Mouse (Mus musculus) urinary bladder, postnatal 14 days (tissue): ENCODE measurements around the gene Lyrm1.

Experiments used
- DNase-seq: peaks from one replicate; pipeline ENCODE4 v3.0.0; 2021; ENCODE audit warnings: low spot score

The Lyrm1 gene

GRCm38 (mm10) chr7:119965651-119966395 is 70.2 kb downstream of the Lyrm1 start:
- no peak for DNase-seq

DNA sequence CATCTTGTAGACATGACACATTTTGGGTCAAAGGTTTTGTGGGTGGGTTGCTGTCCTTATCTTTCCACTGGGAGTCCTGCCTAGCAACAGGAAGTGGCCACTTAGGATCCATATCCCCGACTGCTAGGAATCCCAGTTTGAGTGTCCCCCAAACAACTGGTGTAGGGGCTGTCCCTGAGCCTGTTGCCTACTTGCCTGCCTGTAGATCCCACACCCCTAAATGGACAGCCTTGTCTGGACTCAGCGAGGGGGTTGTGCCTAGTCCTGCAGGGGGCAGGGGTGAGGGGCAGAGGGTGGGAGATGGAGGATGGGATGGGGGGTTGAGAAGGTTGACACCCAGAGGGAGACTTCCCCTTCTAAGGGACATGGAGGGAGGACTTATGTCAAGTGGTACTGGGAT is 73.7 kb downstream of the Lyrm1 start:
- no peak for DNase-seq

- DNase-seq, result no peak
Measured at GRCm38 (mm10) chr7:119974214-119974613, 78.6 kb downstream of the Lyrm1 start.

DNA sequence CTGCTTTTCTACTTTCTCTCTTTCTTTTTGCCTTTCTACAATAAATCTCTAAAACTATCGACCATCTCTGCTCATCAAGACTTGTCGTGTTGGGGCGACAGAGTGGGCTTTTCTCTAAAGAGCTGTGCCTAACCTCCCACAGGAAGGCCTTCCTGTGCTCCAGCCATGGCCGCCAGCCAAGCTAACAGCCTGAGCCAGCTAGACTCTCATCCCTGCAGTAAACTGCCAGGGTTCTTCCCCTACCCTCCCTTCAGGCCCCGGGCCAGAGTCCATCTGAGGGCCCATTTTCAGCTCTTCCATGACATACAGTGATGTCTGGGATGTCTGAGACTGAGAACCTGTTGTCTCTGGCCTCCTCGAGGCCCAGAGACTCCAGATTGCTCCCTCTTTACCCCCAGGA is 80.6 kb downstream of the Lyrm1 start:
- DNase-seq, result peak; percentile 27

GRCm38 (mm10) chr7:119977574-119977973 is 81.9 kb downstream of the Lyrm1 start:
- DNase-seq, result no peak

GRCm38 (mm10) chr7:119978576-119978975 is 82.9 kb downstream of the Lyrm1 start:
- DNase-seq, result no peak

DNA sequence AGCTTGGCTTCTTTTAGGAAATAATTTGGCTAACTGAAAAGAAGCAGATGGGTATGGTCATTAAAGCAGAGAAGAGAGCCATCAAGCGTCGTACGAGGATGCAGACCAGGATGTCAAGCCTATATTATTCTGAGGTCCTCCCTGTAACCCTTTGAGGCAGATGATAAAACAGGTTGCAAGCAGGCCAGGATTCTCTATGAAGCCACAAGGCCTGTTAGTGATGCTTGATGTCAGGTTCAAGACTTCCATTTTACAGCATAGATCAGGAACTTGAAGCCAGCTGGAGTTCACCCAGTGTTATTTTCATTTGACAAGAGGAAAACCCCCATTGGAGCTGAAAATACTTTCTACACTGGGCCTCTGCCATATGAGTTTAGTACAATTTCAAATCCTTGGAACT is 84.5 kb downstream of the Lyrm1 start:
- DNase-seq, result no peak

DNA sequence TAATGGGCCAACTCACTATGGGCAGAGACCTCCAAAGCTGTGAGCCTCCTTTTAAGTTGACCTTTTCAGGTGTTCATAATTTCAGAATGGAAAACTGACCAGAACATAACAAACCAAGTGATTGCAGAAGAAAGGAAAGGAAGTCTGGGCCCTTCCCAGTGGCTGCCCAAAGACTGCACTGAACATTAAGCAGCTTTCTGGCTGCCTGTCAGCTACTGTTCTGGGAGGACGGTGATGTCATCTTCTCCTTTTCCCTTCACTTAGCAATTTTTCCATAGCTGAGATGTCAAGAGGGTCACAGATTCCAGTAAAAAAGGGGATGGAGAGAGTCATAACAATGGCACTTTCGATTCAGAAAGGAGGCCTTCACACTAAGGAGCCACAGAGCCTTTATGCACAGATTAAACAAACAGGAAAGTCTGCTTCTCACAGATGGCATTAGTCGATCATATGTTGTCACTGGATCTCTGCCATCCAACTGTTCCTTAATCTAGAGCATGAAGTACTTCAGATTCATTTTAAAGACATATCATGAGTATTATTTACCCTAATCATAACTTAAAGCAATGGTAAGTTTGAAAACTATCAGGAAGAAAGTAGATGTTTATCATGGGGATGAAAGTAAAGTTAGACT is 89.7 kb downstream of the Lyrm1 start:
- DNase-seq, result no peak

DNA sequence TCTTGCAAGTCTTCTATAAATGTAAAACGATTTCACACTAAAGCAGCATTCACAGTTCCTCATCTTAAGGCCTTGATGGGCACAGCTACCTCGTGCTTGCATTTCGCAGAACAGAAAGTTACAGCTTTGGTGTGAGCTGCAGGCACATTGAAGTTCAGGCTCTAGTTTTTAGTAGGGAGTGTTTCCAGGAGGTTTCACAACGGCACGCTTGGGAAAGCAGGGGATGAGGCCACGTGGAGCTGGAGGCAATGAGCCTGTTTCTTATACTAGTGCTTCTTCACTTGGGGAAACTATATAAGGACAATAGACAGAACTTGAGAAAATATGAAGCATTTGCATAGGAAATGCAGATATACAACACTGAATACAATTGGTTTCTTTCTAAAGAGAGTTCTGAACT is 101.4 kb downstream of the Lyrm1 start:
- DNase-seq, result no peak
